Mouse (Mus musculus): ENCODE measurements around the gene Mmp8. TPM values are rescaled to one million over a fixed set of nuclear protein-coding genes. Genes with fewer than 3 reads are reported as not detected.
A peak's percentile ranks its signal among the peaks of the same experiment; 100 is the strongest.

The Mmp8 gene
- 0.56 and 1.2 TPM in 2 replicates for polyA plus RNA-seq (2015; fragmentation: Nextera tagmentation; extraction: Ambion mirVana)

GRCm38 (mm10) chr9:7558221-7559017, at the start of gene Mmp8:
Gene Mmp8, plus strand, starts transcription at chr9:7558456.
- Histone ChIP-seq H3K4me2 (ENCODE audit: low read depth, low read length) (no peak within 1 kb of the TSS), H3K27me3 (ENCODE audit: control insufficient read depth, insufficient read depth, low read length) (no peaks in the 10 kb centered on the region), H3K36me3 (ENCODE audit: control insufficient read depth, insufficient read depth) (no peaks in the 10 kb centered on the region), H3K27ac (ENCODE audit: low read length) (no peak within 1 kb of the TSS), H3K9ac (ENCODE audit: low read length) (no peak within 1 kb of the TSS), H3K4me3 (ENCODE audit: low read length) (no peak within 1 kb of the TSS), H3K9me3 (replicated peaks; ENCODE audit: control insufficient read depth, low read length) (no peaks in the 10 kb centered on the region), H3K4me1 (ENCODE audit: control insufficient read depth, insufficient read depth, low read length) (no peaks in the 10 kb centered on the region)
- ATAC-seq (replicated peaks; ENCODE audit: extremely low read depth, insufficient read depth, low FRiP score) = no peak
- 72% methylated on average over 8 of the region's 8 CpGs for WGBS

DNA sequence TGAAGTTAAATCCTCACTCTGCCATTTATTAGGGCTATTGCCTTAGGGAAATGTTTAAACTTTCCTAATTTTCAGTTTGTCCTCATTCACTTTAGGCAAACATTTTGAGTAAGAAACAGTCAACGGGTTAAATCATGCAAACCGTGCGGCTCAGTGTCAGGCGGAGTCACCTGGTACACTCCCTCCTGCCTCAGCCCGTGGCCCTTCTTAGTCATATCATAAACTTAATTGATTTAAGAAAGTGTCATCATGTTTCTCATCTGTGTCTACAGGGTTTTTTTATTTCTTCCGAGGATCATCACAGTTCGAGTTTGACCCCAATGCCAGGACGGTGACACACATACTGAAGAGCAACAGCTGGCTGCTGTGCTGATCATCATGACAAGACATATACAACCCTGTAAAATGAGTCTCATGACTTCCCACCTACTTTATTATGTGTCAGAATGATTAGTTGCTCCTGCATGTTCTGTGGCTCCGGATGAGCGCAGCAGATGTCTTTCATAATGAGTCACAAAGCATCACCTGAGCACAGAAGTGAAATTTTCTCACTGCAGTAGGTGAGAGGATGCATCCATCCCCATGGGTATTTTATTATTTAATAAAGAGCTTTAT, 48.5 kb upstream of the Mmp8 start:
- Histone ChIP-seq H3K4me2 (ENCODE audit: low read depth, low read length) (no peak overlapping the region), H3K36me3 (ENCODE audit: control insufficient read depth, insufficient read depth) (no peaks in the 10 kb centered on the region), H3K27me3 (ENCODE audit: control insufficient read depth, insufficient read depth, low read length) (no peaks in the 10 kb centered on the region), H3K9me3 (replicated peaks; ENCODE audit: control insufficient read depth, low read length) (no peaks in the 10 kb centered on the region), H3K9ac (ENCODE audit: low read length) (no peak overlapping the region), H3K27ac (ENCODE audit: low read length) (no peak overlapping the region), H3K4me3 (ENCODE audit: low read length) (no peak overlapping the region), H3K4me1 (ENCODE audit: control insufficient read depth, insufficient read depth, low read length) (no peaks in the 10 kb centered on the region)
- 77% methylated on average over 10 of the region's 10 CpGs for WGBS
- no peak for ATAC-seq (replicated peaks; ENCODE audit: extremely low read depth, insufficient read depth, low FRiP score)

DNA sequence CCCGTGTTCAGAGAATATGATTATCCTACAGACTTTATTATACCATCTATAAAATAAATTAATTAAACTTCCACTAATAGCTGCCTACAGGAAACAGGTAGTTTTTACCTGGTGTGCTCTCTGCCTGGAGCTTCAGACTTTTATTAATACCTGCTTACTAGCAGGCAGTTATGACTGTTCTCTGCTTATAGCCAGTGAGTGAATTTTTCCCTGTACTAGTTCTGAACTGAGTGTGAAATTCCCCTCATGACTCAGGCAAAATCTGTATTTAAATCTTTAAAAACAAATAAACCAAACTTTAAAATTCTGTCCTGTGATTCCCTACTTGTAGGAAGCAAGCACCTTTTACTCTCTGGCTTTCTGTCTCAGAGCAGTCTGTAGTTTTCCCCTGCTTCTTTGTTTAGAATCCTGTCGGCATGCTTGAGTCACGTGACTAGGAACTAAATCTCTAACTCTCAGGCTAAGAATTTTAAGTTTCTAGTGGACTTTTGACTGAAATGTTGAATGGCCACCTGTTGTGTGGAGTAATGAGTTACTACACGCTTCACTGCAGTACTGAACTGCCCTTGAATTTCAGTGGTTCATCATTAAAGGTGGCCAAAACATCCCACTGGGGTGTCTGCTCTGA, 40.2 kb upstream of the Mmp8 start:
- no peak overlapping the region for H3K4me3 ChIP-seq (ENCODE audit: low read length)
- no peaks in the 10 kb centered on the region for H3K27me3 ChIP-seq (ENCODE audit: control insufficient read depth, insufficient read depth, low read length)
- H3K27ac ChIP-seq (ENCODE audit: low read length) = no peak overlapping the region
- H3K36me3 ChIP-seq (ENCODE audit: control insufficient read depth, insufficient read depth) = no peaks in the 10 kb centered on the region
- H3K4me1 ChIP-seq (ENCODE audit: control insufficient read depth, insufficient read depth, low read length) = no peaks in the 10 kb centered on the region
- no peaks in the 10 kb centered on the region for H3K9me3 ChIP-seq (replicated peaks; ENCODE audit: control insufficient read depth, low read length)
- no peak overlapping the region for H3K4me2 ChIP-seq (ENCODE audit: low read depth, low read length)
- 64% methylated on average over 4 of the region's 4 CpGs for WGBS
- ATAC-seq (replicated peaks; ENCODE audit: extremely low read depth, insufficient read depth, low FRiP score) = no peak
- H3K9ac ChIP-seq (ENCODE audit: low read length) = no peak overlapping the region

GRCm38 (mm10) chr9:7526255-7526940, 31.9 kb upstream of the Mmp8 start:
- Histone ChIP-seq H3K4me1 (ENCODE audit: control insufficient read depth, insufficient read depth, low read length) (no peaks in the 10 kb centered on the region), H3K27me3 (ENCODE audit: control insufficient read depth, insufficient read depth, low read length) (no peaks in the 10 kb centered on the region), H3K9me3 (replicated peaks; ENCODE audit: control insufficient read depth, low read length) (no peaks in the 10 kb centered on the region), H3K27ac (ENCODE audit: low read length) (no peak overlapping the region), H3K9ac (ENCODE audit: low read length) (no peak overlapping the region), H3K4me3 (ENCODE audit: low read length) (no peak overlapping the region), H3K4me2 (ENCODE audit: low read depth, low read length) (no peak overlapping the region), H3K36me3 (ENCODE audit: control insufficient read depth, insufficient read depth) (no peaks in the 10 kb centered on the region)
- WGBS = 67% methylated on average over 4 of the region's 4 CpGs
- no peak for ATAC-seq (replicated peaks; ENCODE audit: extremely low read depth, insufficient read depth, low FRiP score)

GRCm38 (mm10) chr9:7542763-7543162, 15.5 kb upstream of the Mmp8 start:
- no peaks in the 10 kb centered on the region for H3K27me3 ChIP-seq (ENCODE audit: control insufficient read depth, insufficient read depth, low read length)

DNA sequence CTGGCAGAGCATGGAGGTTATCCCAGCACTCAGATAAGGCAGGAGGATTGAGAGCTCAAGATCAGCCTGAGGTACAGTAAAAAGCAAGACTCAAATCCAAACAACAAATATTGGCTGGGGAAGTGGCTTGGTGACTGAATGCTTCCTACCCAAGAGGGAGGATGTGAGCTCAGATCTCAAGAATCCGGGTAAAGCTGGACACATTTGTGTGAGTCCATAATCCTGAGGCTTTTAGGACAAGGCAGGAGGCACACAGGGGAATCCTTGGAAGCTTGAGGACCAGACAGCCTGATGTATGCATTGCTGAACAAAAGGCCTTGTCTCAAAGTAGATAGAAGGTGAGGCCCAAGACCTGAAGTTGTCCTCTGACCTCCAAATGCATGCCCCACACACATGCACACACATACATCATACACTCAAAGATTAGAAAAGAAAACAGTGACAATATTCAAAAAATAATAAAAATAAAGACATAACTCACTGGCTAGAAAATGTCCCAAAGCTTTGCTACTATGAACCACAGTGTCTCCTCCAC, 13.3 kb upstream of the Mmp8 start:
- ATAC-seq (replicated peaks; ENCODE audit: extremely low read depth, insufficient read depth, low FRiP score) = no peak
- Histone ChIP-seq H3K9ac (ENCODE audit: low read length) (no peak overlapping the region), H3K4me1 (ENCODE audit: control insufficient read depth, insufficient read depth, low read length) (no peaks in the 10 kb centered on the region), H3K4me2 (ENCODE audit: low read depth, low read length) (no peak overlapping the region), H3K4me3 (ENCODE audit: low read length) (no peak overlapping the region), H3K27ac (ENCODE audit: low read length) (no peak overlapping the region), H3K27me3 (ENCODE audit: control insufficient read depth, insufficient read depth, low read length) (no peaks in the 10 kb centered on the region), H3K36me3 (ENCODE audit: control insufficient read depth, insufficient read depth) (no peaks in the 10 kb centered on the region), H3K9me3 (replicated peaks; ENCODE audit: control insufficient read depth, low read length) (no peaks in the 10 kb centered on the region)
- WGBS = 54% methylated on average over 1 of the region's 1 CpGs

More at GRCm38 (mm10) chr9:7542763-7543162, 15.5 kb upstream of the Mmp8 start:
- no peaks in the 10 kb centered on the region for H3K4me1 ChIP-seq (ENCODE audit: control insufficient read depth, insufficient read depth, low read length)
- no peak overlapping the region for H3K4me2 ChIP-seq (ENCODE audit: low read depth, low read length)
- H3K36me3 ChIP-seq (ENCODE audit: control insufficient read depth, insufficient read depth) = no peaks in the 10 kb centered on the region
- H3K27ac ChIP-seq (ENCODE audit: low read length) = no peak overlapping the region
- no peak for ATAC-seq (replicated peaks; ENCODE audit: extremely low read depth, insufficient read depth, low FRiP score)
- no peak overlapping the region for H3K4me3 ChIP-seq (ENCODE audit: low read length)
- no peaks in the 10 kb centered on the region for H3K9me3 ChIP-seq (replicated peaks; ENCODE audit: control insufficient read depth, low read length)
- no peak overlapping the region for H3K9ac ChIP-seq (ENCODE audit: low read length)

GRCm38 (mm10) chr9:7545471-7545870, 12.8 kb upstream of the Mmp8 start:
- ATAC-seq (replicated peaks; ENCODE audit: extremely low read depth, insufficient read depth, low FRiP score) = peak; percentile 72

DNA sequence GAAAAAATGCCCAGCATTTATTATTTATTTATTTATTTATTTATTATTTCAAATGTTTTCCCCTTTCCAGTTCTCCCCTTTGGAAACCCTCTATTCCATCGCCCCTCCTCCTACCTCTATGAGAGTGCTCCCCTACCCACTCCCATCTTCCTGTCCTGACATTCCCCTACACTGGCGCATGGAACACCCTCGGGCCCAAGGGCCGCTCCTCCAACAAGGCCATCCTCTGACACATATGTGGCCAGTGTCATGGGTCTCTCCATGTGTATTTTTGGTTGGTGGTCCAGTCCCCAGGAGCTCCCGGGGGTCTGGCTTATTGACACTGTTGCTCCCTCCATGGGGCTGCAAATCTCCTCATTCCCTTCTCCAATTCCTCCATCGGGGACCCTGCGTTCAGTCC, 12.3 kb upstream of the Mmp8 start:
- H3K36me3 ChIP-seq (ENCODE audit: control insufficient read depth, insufficient read depth) = no peaks in the 10 kb centered on the region
- H3K27me3 ChIP-seq (ENCODE audit: control insufficient read depth, insufficient read depth, low read length) = no peaks in the 10 kb centered on the region
- H3K9me3 ChIP-seq (replicated peaks; ENCODE audit: control insufficient read depth, low read length) = no peaks in the 10 kb centered on the region
- ATAC-seq (replicated peaks; ENCODE audit: extremely low read depth, insufficient read depth, low FRiP score) = no peak
- no peak overlapping the region for H3K4me2 ChIP-seq (ENCODE audit: low read depth, low read length)
- no peak overlapping the region for H3K9ac ChIP-seq (ENCODE audit: low read length)
- no peaks in the 10 kb centered on the region for H3K4me1 ChIP-seq (ENCODE audit: control insufficient read depth, insufficient read depth, low read length)
- H3K4me3 ChIP-seq (ENCODE audit: low read length) = no peak overlapping the region
- H3K27ac ChIP-seq (ENCODE audit: low read length) = peak overlapping the region; percentile 39; the same call in 1 of the 2 replicates
- 65% methylated on average over 7 of the region's 7 CpGs for WGBS

More at GRCm38 (mm10) chr9:7545471-7545870, 12.8 kb upstream of the Mmp8 start:
- Histone ChIP-seq H3K27me3 (ENCODE audit: control insufficient read depth, insufficient read depth, low read length) (no peaks in the 10 kb centered on the region), H3K4me2 (ENCODE audit: low read depth, low read length) (no peak overlapping the region), H3K4me3 (ENCODE audit: low read length) (no peak overlapping the region), H3K27ac (ENCODE audit: low read length) (no peak overlapping the region), H3K36me3 (ENCODE audit: control insufficient read depth, insufficient read depth) (no peaks in the 10 kb centered on the region), H3K9ac (ENCODE audit: low read length) (no peak overlapping the region), H3K9me3 (replicated peaks; ENCODE audit: control insufficient read depth, low read length) (no peaks in the 10 kb centered on the region), H3K4me1 (ENCODE audit: control insufficient read depth, insufficient read depth, low read length) (no peaks in the 10 kb centered on the region)
- 32% methylated on average over 1 of the region's 1 CpGs for WGBS

Measured in heart, embryonic 16.5 days (tissue).